Mouse (Mus musculus) kidney, postnatal 10 days (tissue): ENCODE data around the gene Dnah12.

Experiments
- DNase-seq: peaks from one replicate; pipeline ENCODE4 v3.0.0; 2021; ENCODE audit warnings: mixed read lengths

Dnah12 gene

GRCm38 (mm10) chr14:26724898-26725297 lies 31.8 kb downstream of the Dnah12 start:
- DNase-seq = no peak

- DNase-seq = no peak
Observed at GRCm38 (mm10) chr14:26758566-26758965, 65.5 kb downstream of the Dnah12 start.

GRCm38 (mm10) chr14:26764827-26765226 lies 71.8 kb downstream of the Dnah12 start:
- DNase-seq = no peak

GRCm38 (mm10) chr14:26768195-26768594 lies 75.1 kb downstream of the Dnah12 start:
- no peak for DNase-seq

- DNase-seq = no peak
Observed at GRCm38 (mm10) chr14:26773536-26773935, 80.5 kb downstream of the Dnah12 start.

- no peak for DNase-seq
Observed at GRCm38 (mm10) chr14:26783731-26784130, 90.7 kb downstream of the Dnah12 start.

GRCm38 (mm10) chr14:26785695-26786094 lies 92.6 kb downstream of the Dnah12 start:
- DNase-seq = peak; percentile 41

- DNase-seq = no peak
Observed at GRCm38 (mm10) chr14:26794431-26794830, 101.4 kb downstream of the Dnah12 start.

- no peak for DNase-seq
Observed at GRCm38 (mm10) chr14:26798330-26798729, 105.3 kb downstream of the Dnah12 start.

GRCm38 (mm10) chr14:26799286-26799685 lies 106.2 kb downstream of the Dnah12 start:
- DNase-seq = no peak

- DNase-seq = no peak
Observed at GRCm38 (mm10) chr14:26805500-26805899, 112.4 kb downstream of the Dnah12 start.

GRCm38 (mm10) chr14:26812734-26813133 lies 119.7 kb downstream of the Dnah12 start:
- no peak for DNase-seq

GRCm38 (mm10) chr14:26813871-26814270 lies 120.8 kb downstream of the Dnah12 start:
- no peak for DNase-seq

- DNase-seq = no peak
Observed at GRCm38 (mm10) chr14:26814908-26815307, 121.8 kb downstream of the Dnah12 start.

GRCm38 (mm10) chr14:26816785-26817184 lies 123.7 kb downstream of the Dnah12 start:
- no peak for DNase-seq

- DNase-seq = no peak
Observed at GRCm38 (mm10) chr14:26826020-26826419, 132.9 kb downstream of the Dnah12 start.

- DNase-seq = no peak
Observed at GRCm38 (mm10) chr14:26853053-26853452, 160.0 kb downstream of the Dnah12 start.

- DNase-seq = no peak
Observed at GRCm38 (mm10) chr14:26854066-26854465, 161.0 kb downstream of the Dnah12 start.

GRCm38 (mm10) chr14:26858364-26858763 lies 165.3 kb downstream of the Dnah12 start:
- DNase-seq = peak; percentile 22

- no peak for DNase-seq
Observed at GRCm38 (mm10) chr14:26859024-26859423, 165.9 kb downstream of the Dnah12 start.

GRCm38 (mm10) chr14:26867356-26867755 lies 174.3 kb downstream of the Dnah12 start:
- DNase-seq = no peak

- DNase-seq = no peak
Observed at GRCm38 (mm10) chr14:26868299-26868698, 175.2 kb downstream of the Dnah12 start.

- no peak for DNase-seq
Observed at GRCm38 (mm10) chr14:26878756-26879155, 185.7 kb downstream of the Dnah12 start.

- DNase-seq = no peak
Observed at GRCm38 (mm10) chr14:26879976-26880375, 186.9 kb downstream of the Dnah12 start.

- DNase-seq = no peak
Observed at GRCm38 (mm10) chr14:26881700-26882099, 188.6 kb downstream of the Dnah12 start.

GRCm38 (mm10) chr14:26887244-26887643 lies 194.2 kb downstream of the Dnah12 start:
- DNase-seq = no peak
